Comparison of ENCODE assay signal across 9 mouse cellular contexts in genomic region chr2:119413819-119414218, GRCm38 (mm10).
DNase-seq lines count a peak whose midpoint lies in the region; ATAC-seq and TF ChIP-seq lines count a peak whose summit lies in the region.
"Had no signal": no experiment of that assay in that cellular context is flagged by ENCODE, and none has a peak within 500 bp of the region (broad histone marks: within the 10 kb centered on the region; RNA-seq: fewer than 3 reads in every experiment).

No protein-coding gene starts in this region.

- ATAC-seq in kidney, embryonic 16.5 days (ENCODE audit: low FRiP score, low TSS enrichment): no peak

- TF ChIP-seq CTCF in lung, adult 2 months (IDR thresholded peaks at IDR 0.05; ENCODE audit: insufficient read depth, low read length): 0 out of 2 replicates have a peak, but pooled peaks have one; percentile 21

- no peak overlapping the region for H3K4me2 ChIP-seq in kidney, embryonic 16.5 days (replicated peaks; ENCODE audit: low read depth, low read length)
- H3K4me2 ChIP-seq: lung, embryonic 15.5 days had no signal

- peaks cover 41% of the 10 kb centered on the region for H3K36me3 ChIP-seq in kidney, embryonic 16.5 days (ENCODE audit: insufficient read depth, low read length)

- no peaks in the 10 kb centered on the region for H3K27me3 ChIP-seq in kidney, embryonic 16.5 days (ENCODE audit: insufficient read depth, low read length)
- H3K27me3 ChIP-seq: lung, embryonic 15.5 days had no signal

- no peaks in the 10 kb centered on the region for H3K9me3 ChIP-seq in kidney, embryonic 16.5 days (ENCODE audit: low read length)
- H3K9me3 ChIP-seq: lung, embryonic 15.5 days had no signal

- no peaks in the 10 kb centered on the region for H3K4me1 ChIP-seq in kidney, embryonic 16.5 days (ENCODE audit: insufficient read depth, low read length)
- H3K4me1 ChIP-seq in lung, adult 2 months (ENCODE audit: control insufficient read depth, insufficient read depth, low read length): peaks cover 14% of the 10 kb centered on the region

- WGBS in kidney, embryonic 16.5 days: 50% methylated on average over 1 of the region's 1 CpGs
- 23% methylated on average over 1 of the region's 1 CpGs for WGBS in lung, adult 2 months

- no peak overlapping the region for H3K4me3 ChIP-seq in kidney, embryonic 16.5 days (ENCODE audit: low read length)
- H3K4me3 ChIP-seq in lung, adult 2 months (replicated peaks; ENCODE audit: extremely low read depth, low read depth, low read length): no peak overlapping the region
- H3K4me3 ChIP-seq: lung, embryonic 15.5 days had no signal

- peak; percentile 13 to 32 for DNase-seq in kidney, adult 8-10 months
- peak; percentile 69 for DNase-seq in MN1 (ENCODE audit: low spot score)
- DNase-seq in c-Kit-positive CD71-negative TER-119-negative erythroid progenitor cells, embryonic 14.5 days (ENCODE audit: low read depth): peak; percentile 14
- DNase-seq in heart, postnatal 10 days: peak; percentile 50 to 65
- DNase-seq in lung, adult 2 months: no peak
- peak; percentile 58 for DNase-seq in thymus, postnatal 0 days (ENCODE audit: low spot score)
- DNase-seq in gastrocnemius, postnatal 14 days: no peak

- no peak for TF ChIP-seq POLR2A in lung, adult 2 months (IDR thresholded peaks at IDR 0.05; ENCODE audit: borderline replicate concordance, extremely low read depth, low read depth, low read length)

- H3K9ac ChIP-seq in kidney, embryonic 16.5 days (replicated peaks; ENCODE audit: low read length): no peak overlapping the region
- H3K9ac ChIP-seq: lung, embryonic 15.5 days had no signal

- intact Hi-C loops in heart, postnatal 10 days (cut with DNase I): loop anchor here (1.0 kb wide), 1 partner anchor 116 kb away; no protein-coding TSS in a partner anchor
- intact Hi-C loops in gastrocnemius, postnatal 14 days (cut with DNase I; ENCODE audit: low total_unique reads): loop anchor here (5.0 kb wide), 1 partner anchor 77 kb away; no protein-coding TSS in a partner anchor

- H3K27ac ChIP-seq in kidney, embryonic 16.5 days (ENCODE audit: low read length): no peak overlapping the region
- H3K27ac ChIP-seq: lung, embryonic 15.5 days had no signal

Comparison
In these comparisons a context has a peak if more than half of its experiments do, and no peak if none do; other contexts are left out.
1. DNase-seq: peak in kidney, adult 8-10 months (2 of 2), MN1 (single experiment), c-Kit-positive CD71-negative TER-119-negative erythroid progenitor cells, embryonic 14.5 days (single experiment), heart, postnatal 10 days (2 of 2) and thymus, postnatal 0 days (single experiment); none in lung, adult 2 months (single experiment) and gastrocnemius, postnatal 14 days (single experiment).